Mouse (Mus musculus) Muller cell, postnatal 12 days (primary cell): ENCODE data around the gene Hfe2.

Experiments
- DNase-seq: peaks from one replicate; pipeline ENCODE4 v3.0.0-alpha.2; 2015; ENCODE audit errors: inconsistent ontology term

The Hfe2 gene

DNA sequence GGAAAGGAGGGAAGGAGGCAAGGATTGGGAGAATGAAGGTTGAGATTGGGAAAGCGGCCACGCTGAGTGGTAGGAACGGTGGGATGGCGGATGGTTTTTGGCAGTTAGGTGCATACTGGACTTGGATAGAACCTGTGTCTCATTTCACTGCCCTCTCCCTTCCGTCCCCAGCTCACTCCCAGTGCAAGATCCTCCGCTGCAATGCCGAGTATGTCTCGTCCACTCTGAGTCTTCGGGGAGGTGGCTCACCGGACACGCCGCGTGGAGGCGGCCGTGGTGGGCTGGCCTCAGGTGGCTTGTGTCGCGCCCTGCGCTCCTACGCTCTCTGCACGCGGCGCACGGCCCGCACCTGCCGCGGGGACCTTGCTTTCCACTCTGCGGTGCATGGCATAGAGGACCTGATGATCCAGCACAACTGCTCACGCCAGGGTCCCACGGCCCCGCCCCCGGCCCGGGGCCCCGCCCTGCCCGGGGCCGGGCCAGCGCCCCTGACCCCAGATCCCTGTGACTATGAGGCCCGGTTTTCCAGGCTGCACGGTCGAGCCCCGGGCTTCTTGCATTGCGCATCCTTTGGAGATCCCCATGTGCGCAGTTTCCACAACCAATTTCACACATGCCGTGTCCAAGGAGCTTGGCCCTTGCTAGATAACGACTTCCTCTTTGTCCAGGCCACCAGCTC lies 2.0 kb downstream of the Hfe2 start:
- peak; percentile 19 for DNase-seq

DNA sequence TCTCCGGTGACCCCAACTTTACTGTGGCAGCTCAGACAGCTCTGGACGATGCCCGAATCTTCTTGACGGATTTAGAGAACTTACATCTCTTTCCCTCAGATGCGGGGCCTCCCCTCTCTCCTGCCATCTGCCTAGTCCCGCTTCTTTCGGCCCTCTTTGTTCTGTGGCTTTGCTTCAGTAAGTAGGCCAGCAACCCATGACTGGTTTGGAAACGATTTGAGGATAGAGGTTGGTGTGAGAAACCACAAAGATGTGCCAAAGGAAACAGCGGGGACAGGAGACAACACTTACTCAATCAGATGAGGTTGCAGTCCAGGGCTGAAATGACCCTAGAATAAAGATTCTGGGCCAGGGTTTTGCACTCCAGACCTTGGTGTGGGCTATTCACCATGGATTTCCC lies 3.5 kb downstream of the Hfe2 start:
- peak; percentile 20 for DNase-seq

- no peak for DNase-seq
Observed at GRCm38 (mm10) chr3:96532050-96532449, 7.1 kb downstream of the Hfe2 start.

DNA sequence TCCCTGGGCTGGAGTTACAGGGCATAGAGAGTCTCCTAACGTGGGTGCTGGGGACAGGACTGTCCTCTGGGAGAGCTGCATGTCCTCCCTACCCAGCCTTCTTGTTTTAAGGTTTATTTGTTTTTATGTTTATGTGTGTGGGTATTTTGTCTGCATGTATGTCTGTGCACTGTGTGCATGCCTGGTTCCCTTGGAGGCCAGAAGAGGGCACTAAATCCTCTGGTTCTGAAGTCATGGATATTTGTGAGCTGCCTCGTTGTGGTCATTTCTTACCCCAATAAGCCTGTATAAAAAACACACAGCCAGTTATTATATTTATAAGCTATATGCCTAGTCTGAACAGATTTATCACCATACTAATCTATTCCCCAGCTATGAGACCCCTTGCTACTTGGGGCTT lies 9.3 kb downstream of the Hfe2 start:
- no peak for DNase-seq

DNA sequence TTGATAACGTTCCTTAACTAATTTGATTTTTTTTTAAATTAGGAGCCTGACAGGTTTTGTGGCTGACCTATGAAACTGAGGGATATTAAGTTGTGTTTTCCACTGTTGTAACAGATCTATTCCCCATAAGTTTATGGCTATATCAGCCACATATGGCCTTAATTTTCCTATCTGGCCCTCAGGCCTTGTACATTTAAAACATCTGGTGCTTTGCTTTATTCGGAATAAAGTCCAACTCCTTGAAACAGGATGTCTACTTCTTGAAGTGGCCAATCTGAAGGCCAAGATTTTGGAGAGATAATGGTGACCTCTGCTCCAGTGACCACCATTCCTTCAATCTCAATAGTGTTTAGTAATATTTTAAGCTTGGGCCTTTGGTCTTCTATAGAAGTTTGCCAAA lies 14.3 kb downstream of the Hfe2 start:
- DNase-seq: no peak

- DNase-seq: no peak
Observed at GRCm38 (mm10) chr3:96540740-96541139, 15.8 kb downstream of the Hfe2 start.

DNA sequence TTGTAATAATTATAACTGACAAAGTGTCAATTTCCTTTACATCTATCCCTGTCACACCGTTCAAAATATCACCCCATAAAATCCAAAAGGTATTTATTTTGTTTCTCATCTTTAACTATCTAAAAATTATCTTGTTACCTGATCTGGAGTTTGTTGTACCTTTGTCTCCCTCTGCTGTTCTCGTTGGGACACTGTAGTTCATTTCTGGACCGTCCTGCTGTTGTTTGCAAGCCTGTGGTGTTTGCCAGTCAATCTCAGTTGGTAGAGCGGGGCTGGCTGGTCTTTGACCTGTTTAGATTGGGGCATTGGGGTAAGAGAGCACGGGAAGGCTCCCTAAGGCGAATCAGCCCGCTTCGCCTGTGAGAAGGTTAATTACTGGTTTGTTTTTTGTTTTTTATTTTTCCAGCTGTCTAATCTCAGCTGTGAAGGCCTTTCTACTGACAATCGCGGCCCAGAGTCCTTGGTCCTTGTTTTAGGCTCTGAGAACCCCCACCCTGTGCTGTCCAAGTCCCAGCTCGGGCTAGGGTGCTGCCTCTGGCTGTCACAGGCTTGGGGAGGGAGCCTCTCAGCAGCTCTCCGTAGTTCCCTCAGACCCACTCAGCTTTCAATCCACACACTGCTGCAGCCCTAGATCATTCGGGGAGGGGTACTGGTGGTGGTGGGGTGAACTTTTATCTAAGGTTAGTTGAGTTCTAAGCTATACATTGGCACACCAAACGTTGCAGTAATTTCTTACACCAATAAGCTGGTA lies 16.5 kb downstream of the Hfe2 start:
- no peak for DNase-seq

DNA sequence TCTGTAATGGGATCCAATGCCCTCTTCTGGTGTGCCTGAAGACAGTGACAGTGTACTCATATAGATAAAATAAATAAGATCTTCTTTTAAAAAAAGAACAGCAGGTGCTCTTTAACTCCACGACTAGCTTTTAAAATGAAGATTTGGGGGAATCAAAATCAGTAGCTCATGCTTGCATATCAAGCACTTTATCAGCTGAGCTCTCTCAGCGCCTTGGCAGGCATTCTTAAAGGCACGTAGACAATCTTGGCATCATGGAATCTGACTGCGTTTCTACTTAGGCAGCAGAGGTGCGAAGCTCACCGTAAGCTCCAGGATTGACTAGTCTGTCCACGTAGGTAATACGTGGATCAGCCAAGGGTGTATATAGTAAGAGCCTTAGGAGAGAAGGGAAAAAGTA lies 17.6 kb downstream of the Hfe2 start:
- no peak for DNase-seq

DNA sequence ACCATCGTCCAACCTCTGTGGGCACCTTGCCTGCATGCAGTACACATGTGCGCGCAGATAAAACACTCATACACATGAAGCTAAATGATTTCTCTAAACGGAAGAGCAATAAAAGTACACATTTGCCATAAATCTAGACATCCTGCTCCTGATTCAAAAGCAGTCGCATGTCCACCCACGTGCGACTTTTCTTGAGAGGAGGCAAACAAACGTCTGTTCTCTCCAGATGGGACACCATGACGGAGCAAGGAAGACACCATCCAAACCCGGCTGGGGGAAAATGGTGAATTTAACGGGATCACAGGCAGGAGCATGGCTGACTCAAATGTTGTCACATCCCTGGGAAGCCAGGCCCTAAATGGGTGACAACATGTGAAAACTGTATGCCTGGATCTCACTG lies 18.4 kb downstream of the Hfe2 start:
- DNase-seq: no peak

- no peak for DNase-seq
Observed at GRCm38 (mm10) chr3:96545565-96545964, 20.6 kb downstream of the Hfe2 start.

GRCm38 (mm10) chr3:96546880-96547279 lies 21.9 kb downstream of the Hfe2 start:
- no peak for DNase-seq

GRCm38 (mm10) chr3:96547389-96547960 lies 22.5 kb downstream of the Hfe2 start:
- DNase-seq: no peak

- no peak for DNase-seq
Observed at GRCm38 (mm10) chr3:96548824-96549223, 23.9 kb downstream of the Hfe2 start.

DNA sequence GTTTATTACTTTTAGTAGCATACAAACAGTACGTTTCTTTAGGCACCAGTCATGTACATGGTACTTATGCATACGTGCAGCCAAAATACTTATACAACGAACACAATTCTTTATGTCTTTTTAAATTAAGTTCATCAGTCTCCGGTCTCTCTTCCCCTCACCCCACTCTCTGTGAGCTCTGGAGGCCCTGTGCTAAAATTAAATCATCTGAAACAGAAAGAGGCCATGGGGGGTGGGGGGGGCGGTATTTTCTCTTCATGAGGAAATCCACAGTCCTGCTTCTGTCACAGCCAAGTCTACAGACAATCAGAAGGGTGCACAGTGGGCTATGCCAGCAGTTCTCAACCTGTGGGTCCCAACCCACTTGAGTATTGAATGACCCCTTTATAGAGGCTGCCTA lies 24.4 kb downstream of the Hfe2 start:
- DNase-seq: no peak

- no peak for DNase-seq
Observed at GRCm38 (mm10) chr3:96551203-96551602, 26.2 kb downstream of the Hfe2 start.

DNA sequence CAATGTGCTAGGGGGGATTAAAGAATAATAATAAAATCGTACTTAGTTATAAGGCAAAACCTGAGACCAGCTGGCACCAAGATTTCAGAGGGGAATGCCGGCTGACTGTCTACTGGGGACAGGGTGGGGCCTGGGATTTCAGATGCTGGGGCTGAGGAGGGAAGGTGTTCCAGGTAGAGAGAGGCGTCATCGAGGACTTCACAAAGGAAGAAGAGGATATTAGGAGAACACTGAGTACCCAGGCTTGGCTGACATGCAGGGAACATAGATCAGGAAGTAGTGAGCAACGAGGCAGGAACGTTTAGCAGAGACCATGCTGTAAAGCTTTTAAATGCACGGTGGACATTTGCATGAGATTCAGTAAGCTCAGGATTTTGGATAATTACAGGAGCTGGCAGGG lies 26.9 kb downstream of the Hfe2 start:
- no peak for DNase-seq

- no peak for DNase-seq
Observed at GRCm38 (mm10) chr3:96553601-96554000, 28.6 kb downstream of the Hfe2 start.

- no peak for DNase-seq
Observed at GRCm38 (mm10) chr3:96554251-96554650, 29.3 kb downstream of the Hfe2 start.

DNA sequence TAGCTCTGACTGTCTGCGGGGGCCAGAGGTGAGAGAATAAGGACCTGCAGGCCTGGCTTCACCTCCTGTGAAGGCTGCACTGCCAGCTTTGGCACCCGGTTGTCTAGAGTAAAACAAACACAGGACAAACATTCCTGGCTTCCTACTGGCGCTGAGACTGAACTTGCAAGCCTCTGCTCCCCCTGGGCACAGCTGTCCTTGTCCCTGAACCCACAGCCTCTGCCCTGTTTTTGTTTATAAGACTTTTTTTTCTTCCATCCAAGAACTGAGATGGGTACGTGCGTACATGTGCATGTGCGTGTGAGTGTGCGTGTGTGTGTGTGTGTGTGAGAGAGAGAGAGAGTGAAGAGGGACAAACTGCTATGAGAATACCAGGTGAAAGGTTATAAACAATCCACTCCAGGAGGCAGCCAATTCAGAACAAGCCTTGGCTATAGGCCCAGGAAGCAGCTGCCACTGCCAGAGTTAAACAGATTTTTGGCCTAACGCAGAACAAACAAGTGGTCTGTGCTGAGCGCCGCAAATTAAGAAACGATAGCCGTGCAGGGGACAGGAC lies 30.1 kb downstream of the Hfe2 start:
- peak; percentile 65 for DNase-seq

DNA sequence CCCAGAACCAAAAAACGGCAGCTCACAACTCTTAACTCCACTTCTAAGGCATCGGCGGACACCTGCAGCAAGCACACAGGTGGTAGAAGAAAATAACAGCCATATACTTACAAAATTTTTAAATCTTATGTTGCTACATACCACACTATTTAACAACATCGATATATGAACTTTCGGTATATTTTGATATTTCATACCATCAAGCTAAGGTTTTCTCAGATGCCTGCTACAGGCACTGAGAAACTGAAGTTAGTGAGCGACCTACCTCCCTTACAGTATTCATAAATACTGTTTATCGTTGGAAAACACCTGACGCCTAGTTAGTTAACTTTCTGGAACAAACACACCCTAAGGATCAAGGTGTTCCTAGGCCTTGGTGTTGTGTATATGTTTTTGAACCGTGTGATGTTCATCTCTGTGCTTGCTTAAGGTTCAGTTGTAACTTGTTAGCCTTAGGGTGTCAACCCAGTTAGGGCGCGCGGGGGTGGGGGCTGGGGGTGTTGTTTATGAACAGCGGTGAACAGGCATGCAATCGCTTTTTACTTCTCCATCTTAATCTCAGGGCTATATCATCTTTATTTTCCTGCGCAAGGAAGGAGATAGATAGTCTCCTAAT lies 31.1 kb downstream of the Hfe2 start:
- DNase-seq: no peak

GRCm38 (mm10) chr3:96556651-96557635 lies 32.0 kb downstream of the Hfe2 start:
- no peak for DNase-seq
